Mouse (Mus musculus) heart, embryonic 14.5 days (tissue): ENCODE data around the gene Tmco4. TPM values are rescaled to one million over a fixed set of nuclear protein-coding genes. Genes with fewer than 3 reads are reported as not detected.

ENCODE experiments used
- ATAC-seq: fragments of 200-750 bp; cut with Nextera tagmentation; 2 replicates; pipeline ENCODE4 v1.8.0; 2017; ENCODE audit warnings: low read depth, moderate TSS enrichment; ENCODE audit not compliant: insufficient number of reproducible peaks, insufficient read depth, low FRiP score
- H3K27ac ChIP-seq, 2 experiments: fragments of 200-500 bp in 1 of 2; fragments of 300-500 bp in 1 of 2; sonication (generic) in 1 of 2; replicated peaks in 1 of 2; 2 replicates each; pipeline ENCODE4 v1.5.1; 2012 to 2014; ENCODE audit warnings: low read depth in 2 of 2, low read length in 2 of 2, control low read depth in 1 of 2, mild to moderate bottlenecking in 1 of 2, mixed read lengths in 1 of 2; ENCODE audit not compliant: control insufficient read depth in 1 of 2, insufficient read depth in 1 of 2
- H3K27me3 ChIP-seq: fragments of 300-500 bp; sonication (generic); 2 replicates; pipeline ENCODE4 v1.6.1; 2014; ENCODE audit warnings: mild to moderate bottlenecking, low read length, control low read depth; ENCODE audit not compliant: control insufficient read depth, insufficient read depth
- H3K36me3 ChIP-seq: fragments of 300-500 bp; sonication (generic); 2 replicates; pipeline ENCODE4 v1.6.1; 2014; ENCODE audit warnings: mild to moderate bottlenecking, control low read depth, low read length, mixed read lengths; ENCODE audit not compliant: control insufficient read depth, insufficient read depth
- H3K4me1 ChIP-seq, 2 experiments: fragments of 200-500 bp in 1 of 2; fragments of 300-500 bp in 1 of 2; sonication (generic) in 1 of 2; 2 replicates each; pipeline ENCODE4 v1.6.1; 2012 to 2014; ENCODE audit warnings: low read length in 2 of 2, control low read depth in 1 of 2, mixed read lengths in 1 of 2; ENCODE audit not compliant: control insufficient read depth in 2 of 2, insufficient read depth in 2 of 2
- H3K4me2 ChIP-seq: fragments of 300-500 bp; sonication (generic); 2 replicates; pipeline ENCODE4 v1.6.1; 2014; ENCODE audit warnings: mild to moderate bottlenecking, low read length
- H3K4me3 ChIP-seq, 2 experiments: fragments of 200-500 bp in 1 of 2; fragments of 300-500 bp in 1 of 2; sonication (generic) in 1 of 2; 2 replicates each; pipeline ENCODE4 v1.5.1; 2012 to 2014; ENCODE audit warnings: low read length in 2 of 2, mild to moderate bottlenecking in 2 of 2, control low read depth in 1 of 2, low read depth in 1 of 2, moderate library complexity in 1 of 2; ENCODE audit not compliant: control insufficient read depth in 1 of 2, insufficient read depth in 1 of 2
- H3K9ac ChIP-seq: fragments of 300-500 bp; sonication (generic); 2 replicates; pipeline ENCODE4 v1.6.1; 2014; ENCODE audit warnings: mild to moderate bottlenecking, low read length
- H3K9me3 ChIP-seq: fragments of 300-500 bp; sonication (generic); 2 replicates; pipeline ENCODE4 v1.6.1; 2016; ENCODE audit warnings: low read length, control low read depth; ENCODE audit not compliant: control insufficient read depth
- WGBS: fragments of 180-500 bp; shearing (Covaris S2); extraction: QIAGEN DNeasy Blood & Tissue Kit; methylation state at CpG from one replicate; pipeline ENCODE4 v1.1.7; 2014; 5-methylcytosine and 5-hydroxymethylcytosine counted together
- polyA plus RNA-seq: library from polyadenylated mRNA; unstranded; fragments of >200 nt; fragmentation: Nextera tagmentation; extraction: Ambion mirVana; gene quantifications from 2 replicates; pipeline ENCODE4 v1.2.1, GENCODE M21; 2014

Tmco4 gene
- polyA plus RNA-seq, 1 experiment from 2014 or later = 4.8 TPM

GRCm38 (mm10) chr4:139058029-139058428 lies 85.3 kb downstream of the Tmco4 start:
- 82% methylated on average over 5 of the region's 5 CpGs for WGBS

GRCm38 (mm10) chr4:139059569-139059968 lies 86.9 kb downstream of the Tmco4 start:
- Histone ChIP-seq H3K9me3 (no peaks in the 10 kb centered on the region), H3K27ac (no peak overlapping the region), H3K4me3 (no peak overlapping the region), H3K36me3 (no peaks in the 10 kb centered on the region), H3K4me2 (no peak overlapping the region), H3K27me3 (no peaks in the 10 kb centered on the region), H3K4me1 (peaks cover 5 to 7% of the 10 kb centered on the region in 2 experiments; a peak in 2 of 4 replicates), H3K9ac (no peak overlapping the region)
- ATAC-seq = no peak
- 5% methylated on average over 7 of the region's 7 CpGs for WGBS

More at GRCm38 (mm10) chr4:139058029-139058428, 85.3 kb downstream of the Tmco4 start:
- no peaks in the 10 kb centered on the region for H3K36me3 ChIP-seq
- H3K9ac ChIP-seq = no peak overlapping the region
- H3K27ac ChIP-seq = no peak overlapping the region
- peaks cover 9 to 10% of the 10 kb centered on the region in 2 experiments; a peak in 2 of 4 replicates for H3K4me1 ChIP-seq
- ATAC-seq = no peak
- no peak overlapping the region for H3K4me3 ChIP-seq
- H3K4me2 ChIP-seq = no peak overlapping the region
- no peaks in the 10 kb centered on the region for H3K27me3 ChIP-seq
- no peaks in the 10 kb centered on the region for H3K9me3 ChIP-seq

GRCm38 (mm10) chr4:139064831-139065230 lies 92.1 kb downstream of the Tmco4 start:
- H3K4me3 ChIP-seq = no peak overlapping the region
- WGBS = 90% methylated on average over 5 of the region's 5 CpGs
- no peaks in the 10 kb centered on the region for H3K9me3 ChIP-seq
- no peak overlapping the region for H3K27ac ChIP-seq
- no peaks in the 10 kb centered on the region for H3K4me1 ChIP-seq
- peaks cover 5% of the 10 kb centered on the region for H3K27me3 ChIP-seq
- no peak overlapping the region for H3K9ac ChIP-seq
- ATAC-seq = no peak
- no peak overlapping the region for H3K4me2 ChIP-seq
- H3K36me3 ChIP-seq = no peaks in the 10 kb centered on the region

GRCm38 (mm10) chr4:139068287-139068686 lies 95.6 kb downstream of the Tmco4 start:
- Histone ChIP-seq H3K27me3 (peaks cover 30% of the 10 kb centered on the region), H3K4me2 (no peak overlapping the region), H3K4me3 (no peak overlapping the region), H3K4me1 (no peaks in the 10 kb centered on the region), H3K9ac (no peak overlapping the region), H3K27ac (no peak overlapping the region), H3K36me3 (no peaks in the 10 kb centered on the region), H3K9me3 (no peaks in the 10 kb centered on the region)
- 23% methylated on average over 4 of the region's 4 CpGs for WGBS
- ATAC-seq = no peak

- WGBS = 17% methylated on average over 29 of the region's 29 CpGs
- H3K27me3 ChIP-seq = peaks cover 75% of the 10 kb centered on the region
- H3K4me2 ChIP-seq = peak overlapping the region; percentile 88
- no peak overlapping the region for H3K27ac ChIP-seq
- no peaks in the 10 kb centered on the region for H3K9me3 ChIP-seq
- H3K9ac ChIP-seq = no peak overlapping the region
- peak overlapping the region in 1 of 2 experiments; percentile 55; a peak in 1 of 4 replicates for H3K4me3 ChIP-seq
- peaks cover 0 to 14% of the 10 kb centered on the region in 2 experiments; a peak in 2 of 4 replicates for H3K4me1 ChIP-seq
- no peaks in the 10 kb centered on the region for H3K36me3 ChIP-seq
- ATAC-seq = no peak
These were observed 101.4 kb downstream of the Tmco4 start for GRCm38 (mm10) chr4:139074060-139074459.

GRCm38 (mm10) chr4:139075041-139075711 lies 102.5 kb downstream of the Tmco4 start, which contains the start of gene Htr6:
TSS of gene Htr6 (minus strand) at chr4:139075570.
- peaks cover 0 to 14% of the 10 kb centered on the region in 2 experiments; a peak in 2 of 4 replicates for H3K4me1 ChIP-seq
- ATAC-seq = no peak
- no peaks in the 10 kb centered on the region for H3K36me3 ChIP-seq
- H3K4me3 ChIP-seq = peak within 1 kb of the TSS; percentile 40 to 55
- H3K27me3 ChIP-seq = peaks cover 66% of the 10 kb centered on the region
- under 1% methylated on average over 59 of the region's 77 CpGs for WGBS
- H3K27ac ChIP-seq = no peak within 1 kb of the TSS
- H3K4me2 ChIP-seq = peak within 1 kb of the TSS; percentile 88
- peak within 1 kb of the TSS; percentile 41; the same call in 1 of the 2 replicates for H3K9ac ChIP-seq
- no peaks in the 10 kb centered on the region for H3K9me3 ChIP-seq

- Histone ChIP-seq H3K27ac (no peak overlapping the region), H3K4me2 (peak overlapping the region; percentile 88), H3K9ac (no peak overlapping the region), H3K36me3 (no peaks in the 10 kb centered on the region), H3K9me3 (no peaks in the 10 kb centered on the region), H3K4me3 (peak overlapping the region in 1 of 2 experiments; percentile 55; a peak in 2 of 4 replicates), H3K4me1 (peaks cover 0 to 14% of the 10 kb centered on the region in 2 experiments; a peak in 2 of 4 replicates), H3K27me3 (peaks cover 64% of the 10 kb centered on the region)
- WGBS = 19% methylated on average over 5 of the region's 5 CpGs
- no peak for ATAC-seq
These were observed 103.2 kb downstream of the Tmco4 start for GRCm38 (mm10) chr4:139075915-139076314.
